Mouse (Mus musculus) cortical plate, adult 2 months (tissue): ENCODE measurements around the gene Thada.

ENCODE experiments used
- CTCF ChIP-seq: fragments of 200-500 bp; IDR thresholded peaks from 2 replicates; pipeline ENCODE4 v1.5.1; 2011; ENCODE audit warnings: mild to moderate bottlenecking, control low read depth, low read length; ENCODE audit not compliant: insufficient read depth; ENCODE audit errors: extremely low read depth
- POLR2A ChIP-seq: fragments of 200-500 bp; IDR thresholded peaks from 2 replicates; pipeline ENCODE4 v1.6.1; 2011; ENCODE audit warnings: mild to moderate bottlenecking, low read length, control low read depth; ENCODE audit not compliant: insufficient read depth; ENCODE audit errors: extremely low read depth

GRCm38 (mm10) chr17:84334241-84335014, 131.6 kb downstream of the Thada start:
- no peak for TF ChIP-seq CTCF
- no peak for TF ChIP-seq POLR2A
